Mouse (Mus musculus) hindbrain, postnatal 0 days (tissue): ENCODE results near the gene Crkl. TPM values are rescaled to one million over a fixed set of nuclear protein-coding genes. Genes with fewer than 3 reads are reported as not detected.

Source experiments
- ATAC-seq: fragments of 200-750 bp; cut with Nextera tagmentation; 2 replicates; pipeline ENCODE4 v1.8.0; 2017; ENCODE audit warnings: mild to moderate bottlenecking, moderate TSS enrichment, moderate library complexity
- DNase-seq: peaks from one replicate; pipeline ENCODE4 v3.0.0-alpha.2; 2015; ENCODE audit warnings: low spot score
- H3K27ac ChIP-seq: fragments of 300-500 bp; sonication (generic); 2 replicates; pipeline ENCODE4 v1.5.1; 2014; ENCODE audit warnings: mild to moderate bottlenecking
- H3K27me3 ChIP-seq: fragments of 300-500 bp; sonication (generic); 2 replicates; pipeline ENCODE4 v1.6.1; 2014; ENCODE audit warnings: low read length, mixed read lengths; ENCODE audit not compliant: insufficient read depth
- H3K36me3 ChIP-seq: fragments of 300-500 bp; sonication (generic); 2 replicates; pipeline ENCODE4 v1.6.1; 2014; ENCODE audit warnings: low read length, mixed read lengths; ENCODE audit not compliant: insufficient read depth
- H3K4me1 ChIP-seq: fragments of 300-500 bp; sonication (generic); 2 replicates; pipeline ENCODE4 v1.6.1; 2014; ENCODE audit warnings: antibody characterized with exemption, low read length, mixed read lengths; ENCODE audit not compliant: insufficient read depth
- H3K4me2 ChIP-seq: fragments of 300-500 bp; sonication (generic); 2 replicates; pipeline ENCODE4 v1.6.1; 2014; ENCODE audit warnings: low read depth, mild to moderate bottlenecking, low read length, moderate library complexity, mixed read lengths
- H3K4me3 ChIP-seq: fragments of 300-500 bp; sonication (generic); 2 replicates; pipeline ENCODE4 v1.5.1; 2014; ENCODE audit warnings: low read length
- H3K9ac ChIP-seq: fragments of 300-500 bp; sonication (generic); replicated peaks from 2 replicates; pipeline ENCODE4 v1.6.1; 2014; ENCODE audit warnings: mild to moderate bottlenecking, low read length, moderate library complexity, mixed read lengths
- H3K9me3 ChIP-seq: fragments of 300-500 bp; sonication (generic); 2 replicates; pipeline ENCODE4 v1.6.1; 2016; ENCODE audit warnings: low read length, mixed read lengths
- CTCF ChIP-seq: IDR thresholded peaks from 2 replicates; pipeline ENCODE4 v1.5.1; 2016; ENCODE audit warnings: antibody characterized with exemption, control low read depth, low read depth
- WGBS: fragments of 180-500 bp; shearing (Covaris S2); extraction: QIAGEN DNeasy Blood & Tissue Kit; methylation state at CpG from one replicate; pipeline ENCODE4 v1.1.7; 2014; 5-methylcytosine and 5-hydroxymethylcytosine counted together
- polyA plus RNA-seq: library from polyadenylated mRNA; unstranded; fragments of >200 nt; fragmentation: Nextera tagmentation; extraction: Ambion mirVana; gene quantifications from 2 replicates; pipeline ENCODE4 v1.2.1, GENCODE M21; 2015
- total RNA-seq: library from RNA; depleted of rRNA; stranded (reverse); fragments of >200 nt; gene quantifications from 2 replicates; pipeline ENCODE4 v1.2.3, GENCODE M21; 2014

Crkl gene
- total and polyA plus RNA-seq, 2 experiments from 2014 or later: 68.7 to 83.1 TPM

DNA sequence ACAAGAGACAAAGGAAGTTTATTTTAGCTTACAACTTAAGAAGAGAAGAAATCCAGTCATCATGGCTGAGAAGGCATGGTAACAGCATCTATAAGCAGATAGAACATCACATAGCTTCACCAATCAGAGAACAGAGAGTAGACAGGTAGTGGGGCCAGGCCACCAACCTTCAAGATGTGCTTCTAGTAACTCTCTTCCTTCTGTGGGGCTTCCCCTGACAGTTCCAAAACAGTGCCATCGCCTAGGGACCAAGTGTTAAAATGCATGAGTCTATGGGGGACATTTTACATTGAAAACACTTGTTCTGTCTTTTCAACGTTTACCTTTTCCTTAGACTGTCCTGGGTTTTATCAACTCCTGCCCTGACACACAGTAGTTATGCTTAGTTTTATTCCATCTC, 11.4 kb downstream of the Crkl start:
- no peak overlapping the region for H3K4me3 ChIP-seq
- ATAC-seq (no peak), DNase-seq (no peak)
- H3K27ac ChIP-seq: no peak overlapping the region
- H3K36me3 ChIP-seq: no peaks in the 10 kb centered on the region
- H3K27me3 ChIP-seq: no peaks in the 10 kb centered on the region
- no peak overlapping the region for H3K9ac ChIP-seq
- 88% methylated on average over 2 of the region's 2 CpGs for WGBS
- no peaks in the 10 kb centered on the region for H3K9me3 ChIP-seq
- H3K4me1 ChIP-seq: no peaks in the 10 kb centered on the region
- TF ChIP-seq CTCF: no peak
- H3K4me2 ChIP-seq: no peak overlapping the region

DNA sequence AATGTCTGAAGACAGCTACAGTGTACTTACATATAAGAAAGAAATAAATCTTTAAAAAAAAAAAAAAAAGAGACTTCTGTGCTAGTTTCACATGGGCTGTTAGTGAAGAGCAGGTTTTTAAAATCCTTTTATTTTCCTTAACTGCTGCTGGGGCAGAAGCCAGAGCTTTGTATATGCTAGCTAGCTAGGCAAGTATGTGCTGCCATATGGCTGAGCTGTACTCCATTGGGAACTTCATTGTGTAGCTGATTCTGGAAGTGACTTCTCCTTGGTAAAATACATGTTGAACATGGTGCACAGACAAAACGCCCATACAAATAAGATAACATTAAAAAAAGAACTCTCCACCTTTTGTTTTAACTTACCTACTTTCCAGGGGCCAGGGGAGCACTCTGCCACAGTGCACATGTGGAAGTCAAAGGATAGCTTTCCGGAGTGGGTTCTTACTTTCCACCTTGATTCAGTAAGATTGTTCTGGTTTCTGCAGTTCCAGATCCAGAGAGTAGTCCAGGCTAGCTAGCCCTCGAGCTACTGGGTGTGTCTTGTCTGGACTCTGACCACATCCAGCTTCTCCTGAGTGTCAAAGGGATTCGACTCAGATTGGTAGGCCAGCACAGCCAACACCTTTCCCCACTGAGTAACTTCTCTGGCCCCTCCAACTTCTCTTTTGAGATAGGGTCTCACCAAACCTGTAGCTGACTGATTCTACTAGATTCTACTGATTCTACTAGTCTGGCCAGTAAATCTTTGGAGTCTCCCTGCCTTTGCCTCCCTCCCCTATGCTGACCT, 15.3 kb downstream of the Crkl start:
- Histone ChIP-seq H3K36me3 (no peaks in the 10 kb centered on the region; the same call in 1 of the 2 replicates), H3K27me3 (no peaks in the 10 kb centered on the region), H3K27ac (no peak overlapping the region), H3K4me3 (no peak overlapping the region), H3K4me2 (no peak overlapping the region), H3K4me1 (no peaks in the 10 kb centered on the region), H3K9ac (no peak overlapping the region), H3K9me3 (no peaks in the 10 kb centered on the region)
- 94% methylated on average over 4 of the region's 4 CpGs for WGBS
- DNase-seq: no peak
- TF ChIP-seq CTCF: no peak
- ATAC-seq: no peak

DNA sequence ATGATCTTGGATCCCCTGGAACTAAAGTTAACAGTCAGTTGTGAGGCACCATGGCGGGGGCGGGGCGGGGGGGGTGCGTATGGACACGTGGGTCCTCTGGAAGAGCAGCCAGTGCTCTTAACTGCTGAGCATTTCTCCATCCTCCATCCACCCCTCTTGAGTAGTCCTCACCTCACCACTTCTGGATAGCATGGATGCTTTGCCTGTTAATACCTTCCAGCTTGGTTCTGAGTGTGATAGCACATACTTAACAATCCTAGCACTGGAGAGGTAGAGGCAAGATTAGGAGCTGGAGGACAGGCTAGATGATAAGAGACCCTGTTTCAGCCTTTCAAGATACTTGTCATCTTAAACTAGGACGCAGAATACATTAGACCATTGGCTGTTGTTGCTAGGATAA, 20.7 kb downstream of the Crkl start:
- Histone ChIP-seq H3K4me2 (no peak overlapping the region), H3K27ac (no peak overlapping the region), H3K4me1 (no peaks in the 10 kb centered on the region), H3K27me3 (no peaks in the 10 kb centered on the region), H3K9me3 (no peaks in the 10 kb centered on the region), H3K4me3 (no peak overlapping the region), H3K9ac (no peak overlapping the region), H3K36me3 (peaks cover 6% of the 10 kb centered on the region; the same call in 1 of the 2 replicates)
- WGBS: 87% methylated on average over 6 of the region's 6 CpGs
- no peak for DNase-seq
- no peak for TF ChIP-seq CTCF
- no peak for ATAC-seq

DNA sequence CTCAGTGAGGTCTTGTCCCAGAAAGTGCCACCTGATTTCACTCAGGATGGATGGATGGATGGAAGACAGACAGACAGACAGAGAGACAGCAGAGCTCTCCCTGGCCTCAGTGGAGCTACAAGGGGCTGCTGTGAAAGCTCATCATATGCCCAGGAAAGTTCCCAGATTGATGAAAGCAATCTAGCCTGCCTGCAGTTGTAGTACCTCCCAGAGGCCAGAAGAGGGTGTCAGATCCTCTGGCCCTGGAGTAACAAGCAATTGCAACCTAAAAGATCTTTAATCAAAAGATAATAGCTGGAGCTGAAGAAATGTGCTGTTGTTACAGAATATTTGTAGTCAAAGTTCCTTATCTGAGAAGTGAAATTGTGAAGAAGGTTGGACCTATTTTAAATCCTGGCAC, 22.3 kb downstream of the Crkl start:
- TF ChIP-seq CTCF: peak; percentile 83
- H3K4me1 ChIP-seq: no peaks in the 10 kb centered on the region
- H3K27me3 ChIP-seq: no peaks in the 10 kb centered on the region
- H3K4me3 ChIP-seq: no peak overlapping the region
- H3K9me3 ChIP-seq: no peaks in the 10 kb centered on the region
- no peak overlapping the region for H3K9ac ChIP-seq
- peak; percentile 60 for DNase-seq
- no peak for ATAC-seq
- no peak overlapping the region for H3K27ac ChIP-seq
- H3K4me2 ChIP-seq: no peak overlapping the region
- peaks cover 6% of the 10 kb centered on the region; the same call in 1 of the 2 replicates for H3K36me3 ChIP-seq

DNA sequence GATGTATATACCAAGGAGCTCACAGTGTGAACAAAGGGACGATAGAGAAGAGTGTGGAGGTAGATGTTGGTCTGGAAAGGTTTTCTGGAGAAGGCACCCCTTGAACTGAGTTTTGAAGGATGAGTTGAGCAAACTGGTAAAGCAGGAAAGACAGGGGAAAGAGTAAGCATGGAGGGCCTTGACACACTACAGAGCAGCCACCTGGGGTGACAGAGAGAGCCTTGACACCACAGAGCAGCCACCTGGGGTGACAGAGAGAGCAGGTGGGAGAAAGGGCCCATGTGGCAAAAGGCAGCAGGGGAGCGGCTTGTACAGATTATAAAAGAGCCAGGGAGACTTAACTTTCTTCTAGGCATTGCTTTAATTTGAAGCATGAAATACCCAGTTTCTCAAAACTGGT, 23.0 kb downstream of the Crkl start:
- peaks cover 6% of the 10 kb centered on the region; the same call in 1 of the 2 replicates for H3K36me3 ChIP-seq

DNA sequence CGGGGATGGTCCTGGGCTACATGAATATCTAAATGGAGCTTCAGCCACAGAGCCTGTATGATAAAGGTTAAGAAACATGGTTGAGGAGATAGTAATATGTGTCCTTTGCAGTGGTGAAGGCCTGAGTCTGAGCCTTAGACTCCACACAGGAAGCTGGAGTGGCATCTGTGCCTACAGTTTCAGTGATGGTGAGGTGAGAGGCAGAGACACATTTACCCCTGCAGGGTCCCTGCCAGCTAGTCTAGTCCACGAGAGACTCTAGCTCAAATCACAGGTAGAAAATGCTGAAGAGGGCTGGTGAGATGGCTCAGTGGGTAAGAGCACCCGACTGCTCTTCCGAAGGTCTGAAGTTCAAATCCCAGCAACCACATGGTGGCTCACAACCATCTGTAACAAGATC, 23.5 kb downstream of the Crkl start:
- H3K27me3 ChIP-seq: no peaks in the 10 kb centered on the region
- no peak overlapping the region for H3K27ac ChIP-seq
- H3K9ac ChIP-seq: no peak overlapping the region
- H3K4me3 ChIP-seq: no peak overlapping the region
- 95% methylated on average over 4 of the region's 4 CpGs for WGBS
- no peak for DNase-seq
- no peaks in the 10 kb centered on the region for H3K4me1 ChIP-seq
- no peaks in the 10 kb centered on the region for H3K9me3 ChIP-seq
- no peak for TF ChIP-seq CTCF
- no peak overlapping the region for H3K4me2 ChIP-seq
- no peak for ATAC-seq
- H3K36me3 ChIP-seq: peaks cover 6% of the 10 kb centered on the region; the same call in 1 of the 2 replicates

More for the DNA sequence above, 23.0 kb downstream of the Crkl start:
- Histone ChIP-seq H3K27ac (no peak overlapping the region), H3K4me3 (no peak overlapping the region), H3K27me3 (no peaks in the 10 kb centered on the region), H3K4me1 (no peaks in the 10 kb centered on the region), H3K4me2 (no peak overlapping the region), H3K9me3 (no peaks in the 10 kb centered on the region), H3K9ac (no peak overlapping the region)
- DNase-seq: no peak
- no peak for TF ChIP-seq CTCF
- no peak for ATAC-seq
- 88% methylated on average over 2 of the region's 2 CpGs for WGBS

DNA sequence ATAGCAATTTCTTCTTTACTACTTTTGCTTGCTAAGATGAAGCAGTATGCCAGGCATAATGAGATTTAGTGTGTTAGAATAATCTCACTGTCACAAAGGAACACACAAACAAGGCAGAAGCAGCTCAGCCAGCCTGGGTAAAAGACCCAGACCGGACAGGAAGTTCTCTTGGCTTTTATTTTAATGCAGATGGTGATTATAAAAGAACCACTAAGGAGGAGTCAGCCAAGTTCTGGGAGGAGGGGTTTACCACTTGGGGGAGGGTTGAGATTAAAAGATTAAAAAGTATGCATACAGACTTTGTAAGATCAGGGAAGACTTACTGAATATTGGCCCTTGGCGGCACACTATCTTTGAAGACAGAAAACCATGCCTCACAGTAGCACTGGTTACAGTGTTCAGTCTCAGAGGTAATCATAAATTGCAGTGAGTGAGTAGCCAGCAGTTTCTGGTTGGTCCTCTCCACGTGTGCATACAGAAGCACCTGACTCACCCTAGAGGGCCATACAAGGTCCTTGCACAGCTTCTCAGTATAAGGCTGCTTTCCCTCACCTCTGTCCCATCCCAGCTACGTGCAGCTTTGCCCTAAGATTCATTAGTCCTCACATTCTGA, 26.6 kb downstream of the Crkl start:
- TF ChIP-seq CTCF: no peak
- Histone ChIP-seq H3K36me3 (peaks cover 7% of the 10 kb centered on the region; the same call in 1 of the 2 replicates), H3K4me1 (no peaks in the 10 kb centered on the region), H3K27me3 (no peaks in the 10 kb centered on the region), H3K4me3 (no peak overlapping the region), H3K9ac (no peak overlapping the region), H3K4me2 (no peak overlapping the region), H3K27ac (peak overlapping the region; percentile 36; the same call in 1 of the 2 replicates), H3K9me3 (no peaks in the 10 kb centered on the region)
- WGBS: 74% methylated on average over 4 of the region's 4 CpGs
- no peak for DNase-seq
- no peak for ATAC-seq
